Mouse (Mus musculus): Measurements from ENCODE around the gene Man1c1. TPM values are rescaled to one million over a fixed set of nuclear protein-coding genes. Genes with fewer than 3 reads are reported as not detected.

The Man1c1 gene
- total RNA-seq, 2 experiments from 2014 or later = 12.2 to 13.7 TPM

DNA sequence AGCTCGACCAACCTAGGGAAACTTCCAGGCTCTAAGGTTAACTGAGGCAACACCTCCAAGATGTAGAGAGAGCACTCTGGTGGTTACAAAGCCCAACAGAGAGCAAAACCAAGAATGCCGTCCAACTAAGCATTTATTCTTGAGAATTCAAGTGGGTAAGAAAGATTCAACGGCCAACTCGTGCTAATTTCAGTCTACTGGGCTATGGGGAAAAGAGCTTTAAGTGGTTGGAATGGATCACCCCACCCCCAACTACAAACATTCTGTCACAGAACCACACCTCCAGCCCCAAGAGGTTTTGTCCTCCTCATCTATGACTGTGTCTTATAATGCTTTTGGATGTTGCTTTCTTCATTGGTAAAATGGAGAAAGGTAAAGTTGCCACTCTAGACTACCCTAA is 171.2 kb downstream of the Man1c1 start:
- intact Hi-C loops (cut with DNase I) = no loop called here
- no peak for DNase-seq

DNA sequence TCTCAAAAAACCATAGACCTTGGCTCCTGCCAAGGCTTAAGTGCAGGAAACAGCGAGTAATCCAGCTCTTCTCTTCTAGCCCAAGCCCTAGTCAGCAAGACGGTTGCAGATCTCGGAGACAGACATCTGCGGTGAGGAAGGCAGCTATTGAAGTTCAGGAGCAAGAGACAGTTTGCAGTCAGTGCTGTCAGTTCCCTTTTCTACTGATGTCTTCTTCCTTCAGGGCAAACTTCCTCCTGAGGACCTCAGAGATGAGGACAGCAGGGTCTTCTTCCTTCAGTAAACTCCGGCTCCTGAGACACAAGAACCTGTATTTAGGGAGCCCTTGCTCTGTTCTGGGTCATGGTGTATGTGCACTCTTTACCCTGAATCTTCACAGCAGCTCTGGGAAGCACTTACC is 177.9 kb downstream of the Man1c1 start:
- no peak for DNase-seq
- intact Hi-C loops (cut with DNase I) = no loop called here

DNA sequence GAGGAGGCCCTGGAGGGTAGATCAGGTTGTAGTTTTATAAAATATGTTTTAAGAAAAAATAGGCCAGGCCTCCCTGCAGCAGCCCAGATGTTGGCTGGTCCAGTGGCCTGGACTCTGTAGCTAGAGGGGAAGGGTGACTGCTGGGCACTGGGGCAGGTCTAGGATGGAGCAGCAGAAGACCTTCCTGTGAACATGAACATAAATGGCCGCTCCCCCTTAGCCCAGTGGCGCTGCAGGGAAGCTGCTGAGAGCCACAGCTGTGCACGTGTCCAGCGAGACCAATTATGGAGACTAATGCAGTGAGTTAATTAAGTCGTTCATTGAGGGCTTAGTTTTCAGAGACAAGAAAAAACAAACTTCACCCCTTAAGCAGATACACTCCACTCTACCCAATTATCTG is 178.3 kb downstream of the Man1c1 start:
- intact Hi-C loops (cut with DNase I) = no loop called here
- no peak for DNase-seq

DNA sequence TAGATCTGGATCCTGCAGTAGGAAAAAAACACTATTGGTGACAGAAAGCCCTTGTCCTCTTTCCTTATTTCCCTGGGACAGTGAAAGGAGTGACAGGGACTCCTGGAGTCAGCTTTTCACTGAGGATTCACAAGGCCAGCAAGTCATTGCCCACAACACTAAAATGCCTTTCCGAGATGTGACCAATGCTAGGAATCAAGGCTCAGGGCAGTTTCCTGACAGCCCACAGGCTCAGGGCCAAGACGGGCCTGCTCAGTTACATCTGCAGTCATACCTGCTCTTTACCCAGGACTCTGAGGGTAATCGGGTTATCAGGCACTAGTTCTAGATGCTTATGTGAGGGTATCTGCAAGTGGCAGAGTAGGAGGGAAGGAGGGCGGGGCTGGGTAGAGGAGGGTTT is 180.6 kb downstream of the Man1c1 start:
- DNase-seq = no peak

DNA sequence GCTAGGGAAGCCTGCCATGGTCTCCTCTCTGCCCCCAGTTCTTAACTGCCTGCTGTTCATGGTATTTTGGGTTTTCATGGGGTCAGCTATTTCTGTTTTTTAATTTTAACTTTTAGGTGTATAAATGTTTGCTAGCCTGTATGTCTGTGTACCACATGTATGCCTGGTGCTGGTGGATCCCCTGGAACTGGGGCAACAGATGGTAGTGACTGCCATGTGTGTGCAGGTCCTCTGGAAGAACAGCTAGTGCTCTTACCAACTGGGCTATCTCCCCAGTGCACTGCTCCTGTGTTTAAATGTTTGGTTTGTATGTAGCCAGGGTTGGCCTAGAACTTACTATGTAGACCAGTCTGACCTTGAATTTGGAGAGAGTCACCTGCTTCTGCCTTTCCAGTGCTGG is 184.8 kb downstream of the Man1c1 start:
- intact Hi-C loops (cut with DNase I) = no loop called here
- no peak for DNase-seq

More for the DNA sequence above, 180.6 kb downstream of the Man1c1 start:
- intact Hi-C loops (cut with DNase I) = no loop called here

DNA sequence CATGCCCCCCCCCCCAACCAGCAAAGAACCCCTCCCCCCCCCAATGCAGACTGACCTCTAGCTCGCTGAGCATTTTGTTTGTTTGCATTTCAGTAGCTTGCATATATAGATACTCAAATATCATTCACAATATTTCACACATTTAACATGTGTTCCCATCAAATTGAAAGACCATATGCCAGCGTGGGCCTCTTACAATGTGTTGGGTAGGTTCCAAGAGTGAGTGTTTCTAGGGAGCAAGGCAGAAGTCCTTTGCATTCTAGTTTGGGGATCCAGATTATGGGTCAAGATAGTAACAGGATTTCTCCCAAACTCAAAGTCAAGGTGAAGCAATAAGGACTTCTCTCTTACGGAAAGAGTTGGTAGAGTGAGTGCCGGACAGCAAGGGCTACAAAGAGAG is 185.5 kb downstream of the Man1c1 start:
- intact Hi-C loops (cut with DNase I) = no loop called here
- DNase-seq = no peak

DNA sequence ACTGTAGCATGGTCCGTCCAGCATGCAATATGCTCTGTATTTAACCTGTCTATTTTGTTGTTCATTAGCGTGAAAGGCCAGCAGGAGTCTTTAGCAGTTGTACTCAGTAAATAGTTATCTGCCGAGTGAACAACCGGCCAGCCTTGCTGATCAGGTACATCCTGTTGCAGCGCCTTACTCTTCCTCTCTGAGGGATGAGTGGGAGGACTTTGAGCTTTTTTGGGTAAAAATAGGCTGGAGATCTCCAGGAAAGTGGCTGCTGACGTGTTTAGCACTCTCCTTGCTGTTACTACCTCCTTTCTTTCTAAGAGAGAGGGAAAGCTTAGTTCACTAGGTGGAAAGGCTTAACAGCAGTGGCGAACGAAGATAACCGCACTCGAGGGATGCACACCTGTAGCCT is 186.4 kb downstream of the Man1c1 start:
- DNase-seq = no peak
- intact Hi-C loops (cut with DNase I) = no loop called here

DNA sequence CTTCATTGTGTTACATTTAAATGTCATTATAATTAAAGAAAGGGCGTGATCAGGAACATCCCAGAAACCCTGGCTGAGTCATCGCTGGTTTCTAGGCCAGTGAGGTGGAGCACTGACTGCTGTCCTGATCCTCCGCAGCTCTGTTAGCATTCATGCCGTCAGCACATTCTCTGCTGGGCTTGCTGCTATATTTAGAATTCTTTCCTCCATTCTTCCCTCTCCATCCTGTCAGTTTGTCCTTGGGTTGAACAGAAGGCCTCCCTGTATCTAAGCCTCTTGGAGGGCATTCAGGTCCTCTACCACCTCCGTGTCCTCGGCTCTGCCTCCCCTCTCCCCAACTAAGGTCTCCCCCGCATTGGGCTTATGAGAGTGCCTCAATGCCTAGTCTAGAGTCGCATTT is 187.1 kb downstream of the Man1c1 start:
- DNase-seq = no peak
- intact Hi-C loops (cut with DNase I) = no loop called here

DNA sequence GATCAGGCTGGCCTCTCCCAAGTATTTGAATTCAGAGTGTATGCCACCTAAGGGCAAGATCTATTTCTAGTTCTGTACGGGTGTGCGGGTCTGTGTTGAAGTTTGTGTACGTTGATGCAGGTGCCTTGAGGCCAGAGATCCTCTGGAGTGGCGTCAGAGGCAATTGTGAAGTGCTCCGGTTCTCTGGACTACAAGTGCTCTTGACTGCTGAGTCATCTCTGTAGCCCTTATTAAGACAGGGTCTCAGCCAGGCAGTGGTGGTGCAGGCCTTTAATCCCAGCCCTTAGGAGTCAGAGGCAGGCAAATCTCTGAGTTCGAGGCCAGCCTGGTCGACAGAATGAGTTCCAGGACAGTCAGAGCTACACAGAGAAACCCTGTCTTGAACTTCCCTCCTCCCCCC is 188.5 kb downstream of the Man1c1 start:
- DNase-seq = no peak
- intact Hi-C loops (cut with DNase I) = no loop called here

DNA sequence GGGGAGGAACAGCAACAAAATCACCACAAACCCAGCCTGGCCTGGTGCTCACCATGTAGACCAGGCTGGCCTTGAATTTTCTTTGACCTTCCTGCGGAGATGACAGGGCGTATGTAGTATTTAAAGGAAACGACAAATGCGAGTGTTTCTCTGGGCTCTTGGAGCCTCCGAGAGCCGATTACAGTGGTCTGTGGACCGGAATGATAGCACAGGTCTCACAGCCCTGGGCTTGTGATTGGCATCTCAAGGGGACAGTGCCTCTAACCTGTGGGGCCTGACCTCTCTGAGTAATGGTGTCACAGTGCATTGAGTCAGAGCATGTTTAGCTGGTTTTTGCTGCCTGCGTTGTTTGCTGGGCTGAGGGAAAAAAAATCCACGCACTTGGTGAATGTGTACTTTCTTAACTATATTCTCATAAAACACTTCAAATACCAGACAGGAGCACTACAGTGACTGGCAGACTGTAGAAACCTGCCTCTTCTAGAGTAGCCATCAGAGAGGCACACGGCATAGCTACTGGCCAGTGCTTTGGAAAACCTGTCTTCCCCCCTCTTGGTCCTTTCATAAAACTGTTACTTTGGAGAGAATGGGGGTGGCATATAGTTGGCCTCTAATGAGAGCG is 189.7 kb downstream of the Man1c1 start:
- intact Hi-C loops (cut with DNase I) = no loop called here
- DNase-seq = no peak

DNA sequence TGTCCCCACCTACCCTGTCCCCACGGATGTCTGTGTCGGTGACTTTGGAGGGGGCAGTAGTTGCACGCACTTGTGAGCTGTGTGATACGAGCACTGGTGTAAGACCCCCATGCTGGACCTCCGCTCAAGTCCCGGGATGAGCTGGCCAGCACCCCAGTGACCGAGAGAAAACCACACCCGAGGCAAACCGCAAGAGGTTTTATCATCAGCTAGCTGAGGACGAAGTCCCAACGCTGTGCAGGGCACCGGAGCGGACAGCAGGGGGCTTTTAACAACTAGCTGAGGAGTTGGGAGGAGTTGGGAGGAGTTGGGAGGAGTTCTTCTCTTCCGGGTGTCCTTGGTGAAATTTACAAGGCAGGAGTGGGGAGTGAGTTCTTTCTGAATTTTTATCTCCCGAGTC is 191.3 kb downstream of the Man1c1 start:
- intact Hi-C loops (cut with DNase I) = no loop called here
- peak; percentile 45 for DNase-seq

DNA sequence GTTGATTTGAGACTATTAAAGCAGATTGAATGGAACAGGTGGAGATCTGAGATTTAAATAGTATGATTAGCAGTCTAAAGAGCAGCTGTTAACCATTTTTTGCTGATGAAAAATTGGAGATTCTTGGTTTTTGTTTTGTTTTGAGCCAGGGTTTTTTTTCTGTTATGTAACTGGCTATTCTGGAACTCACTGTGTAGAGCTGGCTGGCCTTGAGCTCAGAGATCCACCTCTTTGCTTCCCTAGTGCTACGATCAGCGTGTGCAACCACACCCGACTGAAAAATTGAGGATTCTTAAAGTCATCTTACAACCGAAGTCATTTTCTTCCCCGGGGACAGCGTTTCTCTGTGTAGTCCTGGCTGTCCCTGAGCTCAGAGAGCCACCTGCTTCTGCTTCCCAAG is 192.4 kb downstream of the Man1c1 start:
- no peak for DNase-seq
- intact Hi-C loops (cut with DNase I) = no loop called here

Small RNAs within 50 kb of the gene (microRNA-seq; reads per million reads assigned to microRNA genes)
- gene Mir6403 = not detected

Other genes starting within 250 kb of the Man1c1 start
- 1,000 to 10,000 TPM; 3,425 to 3,590 TPM for gene Stmn1, start 236.0 kb downstream of the Man1c1 start, total RNA-seq (2021)
- gene Paqr7, start 207.6 kb downstream of the Man1c1 start, total RNA-seq (2021) = 10 to 100 TPM; 30.7 to 31.7 TPM
- gene Aunip, start 193.3 kb downstream of the Man1c1 start, total RNA-seq (2021) = 1 to 10 TPM; 1.4 to 1.8 TPM
- gene Mtfr1l, start 168.9 kb downstream of the Man1c1 start, total RNA-seq (2021) = 100 to 1,000 TPM in 1 of 2 experiments, 10 to 100 TPM in 1; 99.4 to 102 TPM
- gene Selenon, start 152.1 kb downstream of the Man1c1 start, total RNA-seq (2021) = 10 to 100 TPM; 30.2 to 30.4 TPM
- 1 to 10 TPM; 1.9 to 4.1 TPM for gene Ldlrap1, start 63.7 kb upstream of the Man1c1 start, total RNA-seq (2021)
- gene Maco1, start 149.1 kb upstream of the Man1c1 start, total RNA-seq (2021) = 10 to 100 TPM; 82.5 to 84.3 TPM
- gene Rhd, start 160.2 kb upstream of the Man1c1 start, total RNA-seq (2021) = not detected
- 100 to 1,000 TPM; 117 to 120 TPM for gene Tmem50a, start 210.7 kb upstream of the Man1c1 start, total RNA-seq (2021)
- gene Rsrp1, start 219.3 kb upstream of the Man1c1 start, total RNA-seq (2021) = 100 to 1,000 TPM; 231 to 238 TPM
- gene Syf2, start 226.6 kb upstream of the Man1c1 start, total RNA-seq (2021) = 10 to 100 TPM; 37.5 to 40.4 TPM